Mouse (Mus musculus) heart, embryonic 15.5 days (tissue): ENCODE results near the gene Pmm1. TPM values are rescaled to one million over a fixed set of nuclear protein-coding genes. Genes with fewer than 3 reads are reported as not detected.

ENCODE experiments used
- ATAC-seq: fragments of 200-750 bp; cut with Nextera tagmentation; replicated peaks from 2 replicates; pipeline ENCODE4 v1.8.0; 2017; ENCODE audit warnings: low read depth, moderate TSS enrichment; ENCODE audit not compliant: insufficient number of reproducible peaks, insufficient read depth, low FRiP score
- H3K27ac ChIP-seq: fragments of 300-500 bp; sonication (generic); 2 replicates; pipeline ENCODE4 v1.5.1; 2015; ENCODE audit warnings: mild to moderate bottlenecking, inconsistent platforms
- H3K27me3 ChIP-seq: fragments of 300-500 bp; sonication (generic); 2 replicates; pipeline ENCODE4 v1.6.1; 2015; ENCODE audit warnings: inconsistent platforms
- H3K36me3 ChIP-seq: fragments of 300-500 bp; sonication (generic); 2 replicates; pipeline ENCODE4 v1.6.1; 2015; ENCODE audit warnings: mild to moderate bottlenecking, inconsistent platforms
- H3K4me1 ChIP-seq: fragments of 300-500 bp; sonication (generic); replicated peaks from 2 replicates; pipeline ENCODE4 v1.6.1; 2015; ENCODE audit warnings: inconsistent platforms
- H3K4me2 ChIP-seq: fragments of 300-500 bp; sonication (generic); 2 replicates; pipeline ENCODE4 v1.6.1; 2015; ENCODE audit warnings: inconsistent platforms, mild to moderate bottlenecking, moderate library complexity
- H3K4me3 ChIP-seq: fragments of 300-500 bp; sonication (generic); 2 replicates; pipeline ENCODE4 v1.5.1; 2015; ENCODE audit warnings: mild to moderate bottlenecking, inconsistent platforms
- H3K9ac ChIP-seq: fragments of 300-500 bp; sonication (generic); 2 replicates; pipeline ENCODE4 v1.6.1; 2015; ENCODE audit warnings: mild to moderate bottlenecking, inconsistent platforms
- H3K9me3 ChIP-seq: fragments of 300-500 bp; sonication (generic); replicated peaks from 2 replicates; pipeline ENCODE4 v1.6.1; 2016; ENCODE audit warnings: inconsistent platforms
- WGBS: fragments of 180-500 bp; shearing (Covaris S2); methylation state at CpG from one replicate; pipeline ENCODE4 v1.1.7; 2015; ENCODE audit warnings: mixed read lengths; 5-methylcytosine and 5-hydroxymethylcytosine counted together
- polyA plus RNA-seq: library from polyadenylated mRNA; unstranded; fragments of >200 nt; fragmentation: Nextera tagmentation; extraction: Ambion mirVana; gene quantifications from 2 replicates; pipeline ENCODE4 v1.2.1, GENCODE M21; 2015

Gene Pmm1
- polyA plus RNA-seq, 1 experiment from 2014 or later: 18.1 TPM

GRCm38 (mm10) chr15:81939157-81939715 lies 21.5 kb downstream of the Pmm1 start:
- no peaks in the 10 kb centered on the region for H3K9me3 ChIP-seq
- no peak overlapping the region for H3K4me3 ChIP-seq
- H3K27ac ChIP-seq: no peak overlapping the region
- no peak overlapping the region for H3K9ac ChIP-seq
- H3K4me1 ChIP-seq: peaks cover 22% of the 10 kb centered on the region
- no peak for ATAC-seq
- WGBS: 78% methylated on average over 10 of the region's 10 CpGs
- no peaks in the 10 kb centered on the region for H3K27me3 ChIP-seq
- no peak overlapping the region for H3K4me2 ChIP-seq
- no peaks in the 10 kb centered on the region for H3K36me3 ChIP-seq

GRCm38 (mm10) chr15:81938246-81938645 lies 22.5 kb downstream of the Pmm1 start:
- H3K36me3 ChIP-seq: no peaks in the 10 kb centered on the region
- no peaks in the 10 kb centered on the region for H3K27me3 ChIP-seq
- H3K4me1 ChIP-seq: peaks cover 22% of the 10 kb centered on the region
- no peak overlapping the region for H3K4me3 ChIP-seq
- ATAC-seq: no peak
- peak overlapping the region; percentile 68; the same call in 1 of the 2 replicates for H3K4me2 ChIP-seq
- WGBS: 37% methylated on average over 2 of the region's 2 CpGs
- no peak overlapping the region for H3K27ac ChIP-seq
- no peaks in the 10 kb centered on the region for H3K9me3 ChIP-seq
- H3K9ac ChIP-seq: no peak overlapping the region

GRCm38 (mm10) chr15:81937098-81937972 lies 23.4 kb downstream of the Pmm1 start:
- Histone ChIP-seq H3K4me2 (peak overlapping the region; percentile 68), H3K27ac (peak overlapping the region; percentile 37), H3K4me1 (peaks cover 22% of the 10 kb centered on the region), H3K27me3 (no peaks in the 10 kb centered on the region), H3K9me3 (no peaks in the 10 kb centered on the region), H3K9ac (peak overlapping the region; percentile 40), H3K36me3 (no peaks in the 10 kb centered on the region), H3K4me3 (peak overlapping the region; percentile 47)
- 8% methylated on average over 19 of the region's 19 CpGs for WGBS
- ATAC-seq: peak; percentile 5; the same call in 1 of the 2 replicates

GRCm38 (mm10) chr15:81936679-81937078 lies 24.1 kb downstream of the Pmm1 start, which contains the start of gene Csdc2:
Gene Csdc2, plus strand, starts transcription at chr15:81936759.
- peaks cover 22% of the 10 kb centered on the region for H3K4me1 ChIP-seq
- H3K9ac ChIP-seq: peak within 1 kb of the TSS; percentile 40
- no peaks in the 10 kb centered on the region for H3K9me3 ChIP-seq
- 2% methylated on average over 12 of the region's 12 CpGs for WGBS
- H3K36me3 ChIP-seq: no peaks in the 10 kb centered on the region
- peak within 1 kb of the TSS; percentile 37 for H3K27ac ChIP-seq
- H3K4me2 ChIP-seq: peak within 1 kb of the TSS; percentile 68
- H3K4me3 ChIP-seq: peak within 1 kb of the TSS; percentile 47
- H3K27me3 ChIP-seq: no peaks in the 10 kb centered on the region
- ATAC-seq: peak; percentile 60

- peak overlapping the region; percentile 47 for H3K4me3 ChIP-seq
- no peak overlapping the region for H3K9ac ChIP-seq
- H3K27ac ChIP-seq: peak overlapping the region; percentile 37
- H3K27me3 ChIP-seq: no peaks in the 10 kb centered on the region
- H3K9me3 ChIP-seq: no peaks in the 10 kb centered on the region
- no peaks in the 10 kb centered on the region for H3K36me3 ChIP-seq
- 52% methylated on average over 7 of the region's 7 CpGs for WGBS
- no peak for ATAC-seq
- H3K4me1 ChIP-seq: peaks cover 22% of the 10 kb centered on the region
- peak overlapping the region; percentile 68 for H3K4me2 ChIP-seq
These were observed 24.7 kb downstream of the Pmm1 start for GRCm38 (mm10) chr15:81935869-81936637.

- ATAC-seq: no peak
- Histone ChIP-seq H3K4me1 (peaks cover 22% of the 10 kb centered on the region), H3K4me2 (no peak overlapping the region), H3K27me3 (no peaks in the 10 kb centered on the region), H3K9me3 (no peaks in the 10 kb centered on the region), H3K9ac (no peak overlapping the region), H3K4me3 (no peak overlapping the region), H3K27ac (no peak overlapping the region), H3K36me3 (no peaks in the 10 kb centered on the region)
- 87% methylated on average over 1 of the region's 1 CpGs for WGBS
These were observed 26.7 kb downstream of the Pmm1 start for GRCm38 (mm10) chr15:81933986-81934385.

- Histone ChIP-seq H3K4me3 (no peak overlapping the region), H3K4me2 (no peak overlapping the region), H3K9me3 (no peaks in the 10 kb centered on the region), H3K27me3 (no peaks in the 10 kb centered on the region), H3K9ac (no peak overlapping the region), H3K27ac (no peak overlapping the region), H3K4me1 (peaks cover 20% of the 10 kb centered on the region), H3K36me3 (no peaks in the 10 kb centered on the region)
- 32% methylated on average over 12 of the region's 12 CpGs for WGBS
- no peak for ATAC-seq
These were observed 27.7 kb downstream of the Pmm1 start for GRCm38 (mm10) chr15:81932951-81933470.

GRCm38 (mm10) chr15:81928277-81928676 lies 32.5 kb downstream of the Pmm1 start:
- WGBS: 57% methylated on average over 11 of the region's 11 CpGs
- Histone ChIP-seq H3K4me1 (peaks cover 25% of the 10 kb centered on the region), H3K27ac (no peak overlapping the region), H3K27me3 (no peaks in the 10 kb centered on the region), H3K4me2 (no peak overlapping the region), H3K9me3 (no peaks in the 10 kb centered on the region), H3K36me3 (no peaks in the 10 kb centered on the region), H3K4me3 (no peak overlapping the region), H3K9ac (no peak overlapping the region)
- ATAC-seq: no peak

- H3K4me3 ChIP-seq: no peak overlapping the region
- WGBS: 52% methylated on average over 4 of the region's 4 CpGs
- no peak overlapping the region for H3K9ac ChIP-seq
- no peaks in the 10 kb centered on the region for H3K36me3 ChIP-seq
- no peaks in the 10 kb centered on the region for H3K9me3 ChIP-seq
- ATAC-seq: no peak
- H3K27me3 ChIP-seq: no peaks in the 10 kb centered on the region
- H3K27ac ChIP-seq: 0 out of 2 replicates have a peak overlapping the region, but pooled peaks have one; percentile 39
- no peak overlapping the region for H3K4me2 ChIP-seq
- H3K4me1 ChIP-seq: peaks cover 25% of the 10 kb centered on the region
These were observed 33.0 kb downstream of the Pmm1 start for GRCm38 (mm10) chr15:81927741-81928140.

GRCm38 (mm10) chr15:81926446-81926822 lies 34.3 kb downstream of the Pmm1 start:
- Histone ChIP-seq H3K4me1 (peaks cover 25% of the 10 kb centered on the region), H3K27me3 (no peaks in the 10 kb centered on the region), H3K4me3 (peak overlapping the region; percentile 81), H3K4me2 (peak overlapping the region; percentile 98), H3K36me3 (no peaks in the 10 kb centered on the region), H3K9ac (no peak overlapping the region), H3K9me3 (no peaks in the 10 kb centered on the region), H3K27ac (peak overlapping the region; percentile 25; the same call in 1 of the 2 replicates)
- 36% methylated on average over 9 of the region's 9 CpGs for WGBS
- ATAC-seq: no peak
